Mouse (Mus musculus) hindbrain, embryonic 10.5 days (tissue): Measurements from ENCODE around the gene Mex3a. TPM values are rescaled to one million over a fixed set of nuclear protein-coding genes. Genes with fewer than 3 reads are reported as not detected.

Source experiments
- DNase-seq: peaks from one replicate; pipeline ENCODE4 v3.0.0-alpha.2; 2017; ENCODE audit warnings: low spot score
- H3K27ac ChIP-seq: fragments of 300-500 bp; sonication (generic); 2 replicates; pipeline ENCODE4 v1.5.1; 2016; ENCODE audit warnings: mild to moderate bottlenecking, moderate library complexity
- H3K27me3 ChIP-seq: fragments of 300-500 bp; sonication (generic); 2 replicates; pipeline ENCODE4 v1.6.1; 2016; ENCODE audit warnings: mild to moderate bottlenecking; ENCODE audit not compliant: poor library complexity, insufficient read depth, severe bottlenecking
- H3K36me3 ChIP-seq: fragments of 300-500 bp; sonication (generic); 2 replicates; pipeline ENCODE4 v1.6.1; 2016; ENCODE audit warnings: mild to moderate bottlenecking, moderate library complexity
- H3K4me1 ChIP-seq: fragments of 300-500 bp; sonication (generic); replicated peaks from 2 replicates; pipeline ENCODE4 v1.6.1; 2016; ENCODE audit warnings: mild to moderate bottlenecking
- H3K4me3 ChIP-seq: fragments of 300-500 bp; sonication (generic); 2 replicates; pipeline ENCODE4 v1.5.1; 2016; ENCODE audit warnings: mild to moderate bottlenecking, moderate library complexity
- H3K9me3 ChIP-seq: fragments of 300-500 bp; sonication (generic); 2 replicates; pipeline ENCODE4 v1.6.1; 2016; ENCODE audit warnings: mild to moderate bottlenecking, moderate library complexity
- WGBS: fragments of 180-500 bp; shearing (Covaris S2); methylation state at CpG from one replicate; pipeline ENCODE4 v1.1.7; 2016; 5-methylcytosine and 5-hydroxymethylcytosine counted together
- polyA plus RNA-seq: library from polyadenylated mRNA; unstranded; fragments of >200 nt; fragmentation: Nextera tagmentation; extraction: Ambion mirVana; gene quantifications from 2 replicates; pipeline ENCODE4 v1.2.1, GENCODE M21; 2016

Mex3a gene
- polyA plus RNA-seq, 1 experiment from 2014 or later: 30.7 TPM

GRCm38 (mm10) chr3:88544955-88545591 is 12.9 kb downstream of the Mex3a start:
- peak overlapping the region; percentile 60; the same call in 1 of the 2 replicates for H3K27ac ChIP-seq
- H3K36me3 ChIP-seq: peaks cover 21% of the 10 kb centered on the region
- WGBS: 66% methylated on average over 20 of the region's 20 CpGs
- no peak overlapping the region for H3K4me3 ChIP-seq
- no peaks in the 10 kb centered on the region for H3K27me3 ChIP-seq
- DNase-seq: no peak
- no peaks in the 10 kb centered on the region for H3K9me3 ChIP-seq
- peaks cover 53% of the 10 kb centered on the region for H3K4me1 ChIP-seq

GRCm38 (mm10) chr3:88546674-88547418 is 14.7 kb downstream of the Mex3a start:
- no peaks in the 10 kb centered on the region for H3K27me3 ChIP-seq
- 84% methylated on average over 6 of the region's 6 CpGs for WGBS
- H3K4me1 ChIP-seq: peaks cover 46% of the 10 kb centered on the region
- no peaks in the 10 kb centered on the region for H3K9me3 ChIP-seq
- H3K36me3 ChIP-seq: peaks cover 3% of the 10 kb centered on the region
- DNase-seq: no peak
- H3K27ac ChIP-seq: no peak overlapping the region
- no peak overlapping the region for H3K4me3 ChIP-seq

GRCm38 (mm10) chr3:88548180-88548917 is 16.2 kb downstream of the Mex3a start, which contains the start of gene Rab25:
Gene Rab25 (minus strand): TSS chr3:88548300.
- Histone ChIP-seq H3K9me3 (no peaks in the 10 kb centered on the region), H3K36me3 (no peaks in the 10 kb centered on the region), H3K4me1 (peaks cover 40% of the 10 kb centered on the region), H3K27ac (no peak within 1 kb of the TSS), H3K4me3 (peak within 1 kb of the TSS; percentile 6; the same call in 1 of the 2 replicates), H3K27me3 (no peaks in the 10 kb centered on the region)
- 49% methylated on average over 18 of the region's 18 CpGs for WGBS
- no peak for DNase-seq

GRCm38 (mm10) chr3:88551586-88551985 is 19.4 kb downstream of the Mex3a start:
- no peaks in the 10 kb centered on the region for H3K27me3 ChIP-seq
- 78% methylated on average over 4 of the region's 4 CpGs for WGBS
- H3K9me3 ChIP-seq: no peaks in the 10 kb centered on the region
- H3K4me1 ChIP-seq: peaks cover 49% of the 10 kb centered on the region
- peaks cover 16% of the 10 kb centered on the region for H3K36me3 ChIP-seq
- DNase-seq: no peak
- H3K4me3 ChIP-seq: peak overlapping the region; percentile 93
- H3K27ac ChIP-seq: no peak overlapping the region

- Histone ChIP-seq H3K4me1 (peaks cover 48% of the 10 kb centered on the region), H3K36me3 (peaks cover 21% of the 10 kb centered on the region), H3K4me3 (peak overlapping the region; percentile 93), H3K27ac (peak overlapping the region; percentile 98), H3K9me3 (no peaks in the 10 kb centered on the region), H3K27me3 (no peaks in the 10 kb centered on the region)
- no peak for DNase-seq
- WGBS: 28% methylated on average over 16 of the region's 16 CpGs
Measured at GRCm38 (mm10) chr3:88552082-88552645, 20.0 kb downstream of the Mex3a start.

GRCm38 (mm10) chr3:88552676-88553524 is 20.7 kb downstream of the Mex3a start, which contains the start of gene Lamtor2:
Gene Lamtor2 (minus strand): TSS chr3:88553074.
- Histone ChIP-seq H3K9me3 (no peaks in the 10 kb centered on the region), H3K27ac (peak within 1 kb of the TSS; percentile 98), H3K27me3 (no peaks in the 10 kb centered on the region), H3K4me3 (peak within 1 kb of the TSS; percentile 93), H3K4me1 (peaks cover 47% of the 10 kb centered on the region), H3K36me3 (peaks cover 29% of the 10 kb centered on the region)
- WGBS: under 1% methylated on average over 48 of the region's 48 CpGs
- peak; percentile 97 for DNase-seq

- WGBS: under 1% methylated on average over 35 of the region's 37 CpGs
- H3K4me1 ChIP-seq: peaks cover 45% of the 10 kb centered on the region
- H3K9me3 ChIP-seq: no peaks in the 10 kb centered on the region
- H3K4me3 ChIP-seq: peak within 1 kb of the TSS; percentile 93
- peak within 1 kb of the TSS; percentile 98 for H3K27ac ChIP-seq
- H3K27me3 ChIP-seq: no peaks in the 10 kb centered on the region
- peak; percentile 93 for DNase-seq
- peaks cover 35% of the 10 kb centered on the region for H3K36me3 ChIP-seq
Measured at GRCm38 (mm10) chr3:88553525-88553879, 21.3 kb downstream of the Mex3a start, which contains the start of gene Ubqln4. Gene Ubqln4 (plus strand): TSS chr3:88553758.

- Histone ChIP-seq H3K4me3 (peak overlapping the region; percentile 93), H3K27ac (peak overlapping the region; percentile 98), H3K27me3 (no peaks in the 10 kb centered on the region), H3K9me3 (no peaks in the 10 kb centered on the region), H3K4me1 (peaks cover 45% of the 10 kb centered on the region), H3K36me3 (peaks cover 40% of the 10 kb centered on the region)
- WGBS: under 1% methylated on average over 41 of the region's 41 CpGs
- DNase-seq: no peak
Measured at GRCm38 (mm10) chr3:88553880-88554586, 21.8 kb downstream of the Mex3a start.

GRCm38 (mm10) chr3:88555069-88555605 is 22.9 kb downstream of the Mex3a start:
- peaks cover 51% of the 10 kb centered on the region for H3K36me3 ChIP-seq
- DNase-seq: no peak
- no peaks in the 10 kb centered on the region for H3K27me3 ChIP-seq
- H3K4me3 ChIP-seq: peak overlapping the region; percentile 93
- peak overlapping the region; percentile 57 for H3K27ac ChIP-seq
- 84% methylated on average over 5 of the region's 5 CpGs for WGBS
- H3K9me3 ChIP-seq: no peaks in the 10 kb centered on the region
- H3K4me1 ChIP-seq: peaks cover 45% of the 10 kb centered on the region

- Histone ChIP-seq H3K9me3 (no peaks in the 10 kb centered on the region), H3K4me3 (peak overlapping the region; percentile 93), H3K4me1 (peaks cover 42% of the 10 kb centered on the region), H3K27ac (no peak overlapping the region; the same call in 1 of the 2 replicates), H3K27me3 (no peaks in the 10 kb centered on the region), H3K36me3 (peaks cover 57% of the 10 kb centered on the region)
- no peak for DNase-seq
- 98% methylated on average over 6 of the region's 6 CpGs for WGBS
Measured at GRCm38 (mm10) chr3:88555731-88556130, 23.5 kb downstream of the Mex3a start.

GRCm38 (mm10) chr3:88556616-88557015 is 24.4 kb downstream of the Mex3a start:
- peaks cover 38% of the 10 kb centered on the region for H3K4me1 ChIP-seq
- H3K36me3 ChIP-seq: peaks cover 66% of the 10 kb centered on the region
- no peak overlapping the region for H3K27ac ChIP-seq
- 95% methylated on average over 8 of the region's 8 CpGs for WGBS
- H3K9me3 ChIP-seq: no peaks in the 10 kb centered on the region
- H3K27me3 ChIP-seq: no peaks in the 10 kb centered on the region
- DNase-seq: no peak
- H3K4me3 ChIP-seq: no peak overlapping the region
